In the genomic region with DNA sequence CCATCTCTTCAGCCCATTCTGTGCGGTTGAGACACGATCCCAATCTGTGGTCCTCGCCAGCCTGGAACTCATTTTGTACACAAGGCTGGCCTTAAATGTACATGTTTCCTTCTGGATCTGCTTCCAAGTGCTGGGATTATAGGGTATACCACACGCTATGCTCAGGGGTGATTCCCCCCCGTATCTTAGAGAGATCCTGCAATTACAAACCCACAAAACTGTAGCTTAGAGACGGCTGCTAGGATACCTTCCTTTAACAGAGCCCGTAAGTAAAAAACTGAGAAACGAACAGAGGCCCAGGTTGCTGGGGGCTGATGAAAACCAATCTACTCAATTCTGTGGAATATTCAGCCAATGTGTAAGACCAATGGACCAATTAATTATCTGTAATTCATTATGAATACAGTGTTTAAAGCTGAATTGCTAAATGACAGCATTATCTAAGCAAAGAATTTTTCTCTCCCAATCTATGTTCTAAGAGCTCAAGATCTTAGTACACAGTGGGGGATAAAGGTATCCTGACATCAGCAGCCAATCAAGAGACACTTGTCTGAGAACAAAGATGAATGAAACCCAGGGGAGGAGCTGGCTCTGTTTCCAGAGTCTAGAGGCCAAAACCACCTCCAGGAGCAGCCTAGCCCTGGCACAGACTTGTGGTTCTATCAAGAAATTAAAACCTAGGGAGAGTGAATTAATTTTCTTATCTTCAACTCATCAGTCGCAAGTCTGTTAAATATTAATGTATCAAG, we compare ENCODE assay signal across 25 mouse cellular contexts. TPM values are rescaled to one million over a fixed set of nuclear protein-coding genes. Genes with fewer than 3 reads are reported as not detected.
DNase-seq lines count a peak whose midpoint lies in the region; ATAC-seq and TF ChIP-seq lines count a peak whose summit lies in the region.
"Had no signal": no experiment of that assay in that cellular context is flagged by ENCODE, and none has a peak within 500 bp of the region (broad histone marks: within the 10 kb centered on the region; RNA-seq: fewer than 3 reads in every experiment).

No protein-coding gene starts in this region.

- peak; percentile 23 for DNase-seq in embryonic facial prominence, embryonic 14.5 days (ENCODE audit: low spot score)
- no peak for DNase-seq in embryonic facial prominence, embryonic 10.5 days (ENCODE audit: low spot score)
- peak in 1 of 2 experiments; percentile 1 for DNase-seq in layer of hippocampus, adult 2 months (ENCODE audit: low spot score in 2 of 2)
- no peak for DNase-seq in layer of hippocampus, adult 11-12 months (ENCODE audit: low spot score)
- peak; percentile 27 to 52 for DNase-seq in right cerebral cortex, postnatal 10 days (ENCODE audit: low spot score in 2 of 2)
- DNase-seq in right cerebral cortex, postnatal 14 days, result no peak
- DNase-seq in kidney, postnatal 4 days, result no peak
- no peak for DNase-seq in urinary bladder, postnatal 25 days (ENCODE audit: low spot score)
- DNase-seq: cerebellum, adult 11-12 months; cerebellum, postnatal 25 days; gastrocnemius, postnatal 14 days; kidney, adult 18-20 months; lung, adult 18-20 months; lung, postnatal 10 days; right cerebral cortex, adult 18-20 months; thymus, postnatal 14 days had no signal

- H3K4me2 ChIP-seq in embryonic facial prominence, embryonic 14.5 days (ENCODE audit: low read depth, low read length), result no peak overlapping the region
- H3K4me2 ChIP-seq: embryonic facial prominence, embryonic 13.5 days; hindbrain, embryonic 13.5 days; limb, embryonic 12.5 days; liver, embryonic 11.5 days; neural tube, embryonic 15.5 days had no signal

- ATAC-seq in embryonic facial prominence, embryonic 14.5 days (ENCODE audit: low read depth), result 0 out of 2 replicates have a peak, but pooled peaks have one; percentile 26
- ATAC-seq: CD4-positive, CD25-positive, alpha-beta regulatory T cell, adult 4 months; inflammation-experienced regulatory T-cells, adult 6 months had no signal

- no peak overlapping the region for H3K9ac ChIP-seq in embryonic facial prominence, embryonic 14.5 days (ENCODE audit: low read depth, low read length)
- H3K9ac ChIP-seq: embryonic facial prominence, embryonic 13.5 days; hindbrain, embryonic 13.5 days; limb, embryonic 12.5 days; neural tube, embryonic 15.5 days had no signal

- 86% methylated on average over 9 of the region's 9 CpGs for WGBS in embryonic facial prominence, embryonic 14.5 days
- 92% methylated on average over 9 of the region's 9 CpGs for WGBS in embryonic facial prominence, embryonic 10.5 days

- no peaks in the 10 kb centered on the region for H3K9me3 ChIP-seq in embryonic facial prominence, embryonic 14.5 days (ENCODE audit: control insufficient read depth, low read length)
- no peaks in the 10 kb centered on the region for H3K9me3 ChIP-seq in embryonic facial prominence, embryonic 10.5 days
- H3K9me3 ChIP-seq: embryonic facial prominence, embryonic 13.5 days; hindbrain, embryonic 13.5 days; midbrain, embryonic 10.5 days; neural tube, embryonic 15.5 days had no signal

- no peaks in the 10 kb centered on the region for H3K36me3 ChIP-seq in embryonic facial prominence, embryonic 14.5 days (ENCODE audit: control insufficient read depth, insufficient read depth, low read length)
- no peaks in the 10 kb centered on the region for H3K36me3 ChIP-seq in embryonic facial prominence, embryonic 10.5 days (replicated peaks)
- H3K36me3 ChIP-seq: embryonic facial prominence, embryonic 13.5 days; hindbrain, embryonic 13.5 days; limb, embryonic 12.5 days; midbrain, embryonic 10.5 days; neural tube, embryonic 15.5 days had no signal

- H3K4me3 ChIP-seq in embryonic facial prominence, embryonic 14.5 days (ENCODE audit: low read depth, low read length), result no peak overlapping the region
- H3K4me3 ChIP-seq in embryonic facial prominence, embryonic 10.5 days, result no peak overlapping the region
- H3K4me3 ChIP-seq in layer of hippocampus, adult 2 months, result no peak overlapping the region
- H3K4me3 ChIP-seq: embryonic facial prominence, embryonic 13.5 days; hindbrain, embryonic 13.5 days; left cerebral cortex, adult 2 months; limb, embryonic 12.5 days; midbrain, embryonic 10.5 days; neural tube, embryonic 15.5 days had no signal

- no peaks in the 10 kb centered on the region for H3K4me1 ChIP-seq in embryonic facial prominence, embryonic 14.5 days (ENCODE audit: control insufficient read depth, insufficient read depth, low read length)
- H3K4me1 ChIP-seq in embryonic facial prominence, embryonic 10.5 days, result no peaks in the 10 kb centered on the region
- H3K4me1 ChIP-seq: embryonic facial prominence, embryonic 13.5 days; hindbrain, embryonic 13.5 days; limb, embryonic 12.5 days; midbrain, embryonic 10.5 days; neural tube, embryonic 15.5 days had no signal

- no peaks in the 10 kb centered on the region for H3K27me3 ChIP-seq in embryonic facial prominence, embryonic 14.5 days (replicated peaks; ENCODE audit: control insufficient read depth, insufficient read depth, low read length)
- no peaks in the 10 kb centered on the region for H3K27me3 ChIP-seq in embryonic facial prominence, embryonic 10.5 days (replicated peaks; ENCODE audit: low read depth, poor library complexity, severe bottlenecking)
- H3K27me3 ChIP-seq: embryonic facial prominence, embryonic 13.5 days; hindbrain, embryonic 13.5 days; limb, embryonic 12.5 days; neural tube, embryonic 15.5 days had no signal

- H3K27ac ChIP-seq in embryonic facial prominence, embryonic 14.5 days (replicated peaks; ENCODE audit: low read depth, low read length), result no peak overlapping the region
- no peak overlapping the region for H3K27ac ChIP-seq in embryonic facial prominence, embryonic 10.5 days (replicated peaks)
- peak overlapping the region; percentile 18; the same call in 1 of the 2 replicates for H3K27ac ChIP-seq in layer of hippocampus, adult 2 months
- H3K27ac ChIP-seq: embryonic facial prominence, embryonic 13.5 days; hindbrain, embryonic 13.5 days; left cerebral cortex, adult 2 months; limb, embryonic 12.5 days; midbrain, embryonic 10.5 days; neural tube, embryonic 15.5 days had no signal

- TF ChIP-seq CTCF in layer of hippocampus, adult 2 months (conservative IDR thresholded peaks at IDR 0.05), result no peak

RNA-seq across cellular contexts. Expression of a gene that starts 54.0 kb away (rescaled TPM):
- polyA plus RNA-seq in embryonic facial prominence, embryonic 14.5 days (2014; fragmentation: Nextera tagmentation; extraction: Ambion mirVana), result 102 and 118 TPM in 2 replicates
- polyA plus RNA-seq in embryonic facial prominence, embryonic 10.5 days (2016; fragmentation: Nextera tagmentation; extraction: Ambion mirVana), result 139 and 141 TPM in 2 replicates
- total RNA-seq in layer of hippocampus, adult 2 months (2021), result 10 to 100 TPM; 65.8 to 66.9 TPM

Comparison
In these comparisons a context has a peak if more than half of its experiments do, and no peak if none do; other contexts are left out.
1. DNase-seq: peak in embryonic facial prominence, embryonic 14.5 days (single experiment) and right cerebral cortex, postnatal 10 days (2 of 2); none in embryonic facial prominence, embryonic 10.5 days (single experiment), layer of hippocampus, adult 11-12 months (single experiment), right cerebral cortex, postnatal 14 days (single experiment), kidney, postnatal 4 days (0 of 2) and urinary bladder, postnatal 25 days (single experiment).